Mouse (Mus musculus) MEL (cell line): ENCODE measurements around the gene Il5. TPM values are rescaled to one million over a fixed set of nuclear protein-coding genes. Genes with fewer than 3 reads are reported as not detected.

ENCODE experiments used
- DNase-seq: peaks from one replicate; pipeline ENCODE4 v3.0.0; 2011; ENCODE audit warnings: low read depth, low spot score
- H3K27ac ChIP-seq: 2 replicates; pipeline ENCODE4 v1.5.1; 2012; ENCODE audit warnings: low read depth, mild to moderate bottlenecking, control low read depth, low read length, moderate library complexity; ENCODE audit not compliant: control insufficient read depth
- H3K27me3 ChIP-seq, 2 experiments: fragments of 150-350 bp in 1 of 2; sonication (generic) in 1 of 2; 2 replicates each; pipeline ENCODE4 v1.6.1; 2012; ENCODE audit warnings: low read length in 2 of 2, mild to moderate bottlenecking in 2 of 2, improper control_type of control experiment in 1 of 2, moderate library complexity in 1 of 2; ENCODE audit not compliant: insufficient read depth in 2 of 2, control insufficient read depth in 1 of 2
- H3K36me3 ChIP-seq, 2 experiments: 2 replicates each; pipeline ENCODE4 v1.6.1; 2012 to 2014; ENCODE audit warnings: low read length in 2 of 2, improper control_type of control experiment in 1 of 2, inconsistent platforms in 1 of 2, mild to moderate bottlenecking in 1 of 2; ENCODE audit not compliant: insufficient read depth in 2 of 2, control insufficient read depth in 1 of 2
- H3K4me1 ChIP-seq, 2 experiments: fragments of 150-350 bp in 1 of 2; sonication (generic) in 1 of 2; 2 replicates each; pipeline ENCODE4 v1.6.1; 2012; ENCODE audit warnings: low read length in 2 of 2, improper control_type of control experiment in 1 of 2, mild to moderate bottlenecking in 1 of 2; ENCODE audit not compliant: insufficient read depth in 2 of 2, control insufficient read depth in 1 of 2
- H3K4me3 ChIP-seq, 2 experiments: fragments of 150-350 bp in 1 of 2; sonication (generic) in 1 of 2; 2 replicates each; pipeline ENCODE4 v1.5.1; 2012; ENCODE audit warnings: low read depth in 2 of 2, low read length in 2 of 2, mild to moderate bottlenecking in 2 of 2, moderate library complexity in 2 of 2, control low read depth in 1 of 2, improper control_type of control experiment in 1 of 2; ENCODE audit not compliant: control insufficient read depth in 1 of 2, insufficient read depth in 1 of 2
- H3K79me2 ChIP-seq: 2 replicates; pipeline ENCODE4 v1.6.1; 2012; ENCODE audit warnings: mild to moderate bottlenecking, low read length, moderate library complexity; ENCODE audit not compliant: control insufficient read depth, poor library complexity, insufficient read depth
- H3K9ac ChIP-seq: 2 replicates; pipeline ENCODE4 v1.6.1; 2012; ENCODE audit warnings: low read depth, mild to moderate bottlenecking, control low read depth, low read length, moderate library complexity; ENCODE audit not compliant: control insufficient read depth, poor library complexity, severe bottlenecking
- H3K9me3 ChIP-seq: fragments of 150-350 bp; sonication (generic); replicated peaks from 2 replicates; pipeline ENCODE4 v1.6.1; 2012; ENCODE audit warnings: mild to moderate bottlenecking, low read length, improper control_type of control experiment, moderate library complexity; ENCODE audit not compliant: insufficient read depth
- CHD1 ChIP-seq: IDR thresholded peaks from 2 replicates; pipeline ENCODE4 v1.6.1; 2012; ENCODE audit warnings: low read depth, mild to moderate bottlenecking, inconsistent platforms, low read length, improper control_type of control experiment
- E2F4 ChIP-seq: IDR thresholded peaks from 2 replicates; pipeline ENCODE4 v1.6.1; 2011; ENCODE audit warnings: low read depth, low read length, improper control_type of control experiment, borderline replicate concordance
- EP300 ChIP-seq, 2 experiments: IDR thresholded peaks; 2 replicates each; pipeline ENCODE4 v1.6.1; 2011; ENCODE audit warnings: improper control_type of control experiment in 2 of 2, low read length in 2 of 2, low read depth in 1 of 2, mild to moderate bottlenecking in 1 of 2
- KAT2A ChIP-seq: conservative IDR thresholded peaks from 2 replicates; pipeline ENCODE4 v1.6.1; 2012; ENCODE audit warnings: low read depth, low read length, improper control_type of control experiment, inconsistent platforms
- MAFK ChIP-seq: IDR thresholded peaks from 2 replicates; pipeline ENCODE4 v1.6.1; 2011; ENCODE audit warnings: low read depth, mild to moderate bottlenecking, low read length, improper control_type of control experiment, borderline replicate concordance
- MAX ChIP-seq: IDR thresholded peaks from 2 replicates; pipeline ENCODE4 v1.6.1; 2011; ENCODE audit warnings: low read length, improper control_type of control experiment
- MYB ChIP-seq: IDR thresholded peaks from 2 replicates; pipeline ENCODE4 v1.6.1; 2011; ENCODE audit warnings: mild to moderate bottlenecking, low read depth, low read length, improper control_type of control experiment
- POLR2A ChIP-seq, 2 experiments: IDR thresholded peaks; 2 replicates each; pipeline ENCODE4 v1.6.1; 2011 to 2012; ENCODE audit warnings: low read length in 2 of 2, mild to moderate bottlenecking in 2 of 2, control low read depth in 1 of 2, improper control_type of control experiment in 1 of 2, low read depth in 1 of 2, moderate library complexity in 1 of 2; ENCODE audit not compliant: control insufficient read depth in 1 of 2, insufficient read depth in 1 of 2, poor library complexity in 1 of 2
- POLR2AphosphoS5 ChIP-seq: IDR thresholded peaks from 2 replicates; pipeline ENCODE4 v1.6.1; 2012; ENCODE audit warnings: low read depth, borderline replicate concordance, mild to moderate bottlenecking, inconsistent platforms, low read length, moderate library complexity, mixed read lengths
- SIN3A ChIP-seq: IDR thresholded peaks from 2 replicates; pipeline ENCODE4 v1.6.1; 2012; ENCODE audit warnings: low read length, improper control_type of control experiment, inconsistent platforms
- SMC3 ChIP-seq: IDR thresholded peaks from 2 replicates; pipeline ENCODE4 v1.6.1; 2011; ENCODE audit warnings: low read depth, low read length, improper control_type of control experiment
- TAL1 ChIP-seq: IDR thresholded peaks from 2 replicates; pipeline ENCODE4 v1.6.1; 2012; ENCODE audit warnings: mild to moderate bottlenecking, inconsistent platforms, low read length, moderate library complexity, mixed read lengths
- TBP ChIP-seq: IDR thresholded peaks from 2 replicates; pipeline ENCODE4 v1.8.0; 2011; ENCODE audit warnings: low read depth, low read length, improper control_type of control experiment
- USF2 ChIP-seq, 2 experiments: IDR thresholded peaks; 2 replicates each; pipeline ENCODE4 v1.6.1; 2011 to 2012; ENCODE audit warnings: improper control_type of control experiment in 2 of 2, low read length in 2 of 2, borderline replicate concordance in 1 of 2, inconsistent platforms in 1 of 2, low read depth in 1 of 2, mild to moderate bottlenecking in 1 of 2; ENCODE audit not compliant: insufficient read depth in 1 of 2
- ZKSCAN1 ChIP-seq: IDR thresholded peaks from 2 replicates; pipeline ENCODE4 v1.6.1; 2012; ENCODE audit warnings: low read depth, mild to moderate bottlenecking, inconsistent platforms, low read length, improper control_type of control experiment, moderate library complexity
- ZNF384 ChIP-seq: IDR thresholded peaks from 2 replicates; pipeline ENCODE4 v1.6.1; 2012; ENCODE audit warnings: low read depth, mild to moderate bottlenecking, inconsistent platforms, low read length, improper control_type of control experiment
- polyA plus RNA-seq, 2 experiments: library from polyadenylated mRNA; stranded (reverse) in 1 of 2; unstranded in 1 of 2; fragments of >175 nt in 1 of 2; fragments of >200 nt in 1 of 2; gene quantifications; 2 replicates each; pipeline versions ENCODE4 v1.2.1 to v1.2.4; 2012; ENCODE audit warnings: low replicate concordance in 2 of 2, low read depth in 1 of 2; ENCODE audit not compliant: insufficient read length in 2 of 2, insufficient read depth in 1 of 2, missing spikeins in 1 of 2
- total RNA-seq: library from RNA; depleted of rRNA; stranded (reverse); fragments of 300-350 nt; gene quantifications from 2 replicates; pipeline ENCODE4 v1.2.3, GENCODE M21; 2012

Il5 gene
- total and polyA plus RNA-seq, 3 experiments, result not detected

DNA sequence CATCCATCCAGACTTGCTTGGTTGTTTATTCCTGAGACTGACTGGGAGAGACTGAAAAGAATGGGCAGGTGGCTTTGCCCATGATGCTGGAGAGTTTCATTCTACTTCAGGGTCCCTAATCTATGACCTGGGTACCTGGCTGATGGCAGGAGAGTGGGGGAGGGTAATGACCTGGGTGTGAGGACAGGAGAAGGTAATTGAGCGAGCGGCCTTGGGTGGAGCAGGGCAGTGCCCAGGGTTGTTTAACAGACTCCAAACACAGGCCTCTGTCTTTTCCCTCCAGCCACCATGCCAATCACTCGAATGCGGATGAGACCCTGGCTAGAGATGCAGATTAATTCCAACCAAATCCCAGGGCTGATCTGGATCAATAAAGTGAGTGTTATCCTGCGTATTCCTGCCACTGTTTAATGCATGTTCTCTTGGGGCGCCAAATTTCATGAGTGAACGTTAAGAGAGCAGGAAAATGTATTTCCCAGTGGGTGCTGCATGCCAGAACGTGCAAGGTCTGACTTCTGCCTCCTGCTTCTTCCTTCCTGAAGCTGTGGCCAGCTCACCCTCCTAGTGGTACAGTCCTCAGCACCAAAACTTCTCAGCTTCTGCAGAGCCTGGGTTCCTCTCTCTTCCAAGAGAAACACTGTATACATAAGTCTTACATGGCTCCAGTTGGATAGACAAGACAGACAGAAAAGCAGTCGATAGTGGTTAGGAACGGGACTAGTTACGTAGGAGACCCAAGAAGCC is 50.6 kb downstream of the Il5 start:
- Histone ChIP-seq H3K4me3 (no peak overlapping the region), H3K27ac (no peak overlapping the region), H3K79me2 (no peaks in the 10 kb centered on the region), H3K36me3 (peaks cover 0 to 2% of the 10 kb centered on the region in 2 experiments; a peak in 2 of 4 replicates), H3K9ac (no peak overlapping the region), H3K4me1 (peaks cover 0 to 8% of the 10 kb centered on the region in 2 experiments; a peak in 2 of 4 replicates), H3K27me3 (peaks cover 3 to 7% of the 10 kb centered on the region in 2 experiments; a peak in 3 of 4 replicates), H3K9me3 (no peaks in the 10 kb centered on the region)
- TF ChIP-seq ZKSCAN1, result no peak
- no peak for TF ChIP-seq MAX
- TF ChIP-seq KAT2A, result no peak
- TF ChIP-seq MAFK, result no peak
- no peak for TF ChIP-seq POLR2AphosphoS5
- no peak for TF ChIP-seq CHD1
- TF ChIP-seq SMC3, result no peak
- no peak for TF ChIP-seq EP300 (IDR thresholded peaks at IDR 0.05; ENCODE audit: low read depth in 1 of 2, low read length in 2 of 2)
- no peak for TF ChIP-seq MYB
- TF ChIP-seq SIN3A, result no peak
- no peak for TF ChIP-seq ZNF384
- TF ChIP-seq TAL1, result no peak
- TF ChIP-seq USF2 (IDR thresholded peaks at IDR 0.05; ENCODE audit: borderline replicate concordance in 1 of 2, insufficient read depth in 1 of 2, low read depth in 1 of 2, low read length in 2 of 2), result no peak
- TF ChIP-seq POLR2A (IDR thresholded peaks at IDR 0.05; ENCODE audit: control insufficient read depth in 1 of 2, insufficient read depth in 1 of 2, low read depth in 1 of 2, low read length in 2 of 2, poor library complexity in 1 of 2), result no peak
- no peak for DNase-seq

DNA sequence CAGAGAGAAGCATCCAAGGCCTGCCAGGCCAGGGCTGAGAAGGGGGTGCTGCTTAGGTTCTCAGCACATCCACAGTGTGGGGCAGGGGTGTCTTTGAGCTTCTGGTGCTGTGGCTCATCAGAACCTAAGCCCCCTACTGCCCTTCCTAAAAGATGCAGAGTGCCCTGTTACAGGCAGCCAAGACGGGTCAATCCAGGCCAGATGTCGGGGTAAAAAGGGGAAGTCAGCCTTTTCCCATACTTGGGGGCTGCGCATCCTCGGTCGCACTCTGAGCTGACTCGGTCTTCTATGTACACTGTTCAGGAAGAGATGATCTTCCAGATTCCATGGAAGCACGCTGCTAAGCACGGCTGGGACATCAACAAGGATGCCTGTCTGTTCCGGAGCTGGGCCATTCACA is 51.9 kb downstream of the Il5 start:
- Histone ChIP-seq H3K9ac (no peak overlapping the region), H3K4me3 (no peak overlapping the region)

More for the DNA sequence above, 51.9 kb downstream of the Il5 start:
- DNase-seq, result peak; percentile 32
- Histone ChIP-seq H3K9me3 (no peaks in the 10 kb centered on the region), H3K79me2 (no peaks in the 10 kb centered on the region), H3K27me3 (peaks cover 3 to 4% of the 10 kb centered on the region in 2 experiments; a peak in 2 of 4 replicates), H3K4me1 (peaks cover 0 to 8% of the 10 kb centered on the region in 2 experiments; a peak in 2 of 4 replicates), H3K27ac (no peak overlapping the region), H3K36me3 (peaks cover 0 to 2% of the 10 kb centered on the region in 2 experiments; a peak in 2 of 4 replicates)
- TF ChIP-seq E2F4 (no peak), TBP (no peak)
- TF ChIP-seq, all 39 proteins: peak for 0
